Mouse (Mus musculus): Measurements from ENCODE around the gene Wsb2. TPM values are rescaled to one million over a fixed set of nuclear protein-coding genes. Genes with fewer than 3 reads are reported as not detected.

The Wsb2 gene
- 238 and 242 TPM in 2 replicates for polyA plus RNA-seq (2014; fragmentation: Nextera tagmentation; extraction: Ambion mirVana)

- H3K27me3 ChIP-seq (ENCODE audit: control insufficient read depth, insufficient read depth, low read length), result no peaks in the 10 kb centered on the region
- peak within 1 kb of the TSS; percentile 96 for H3K9ac ChIP-seq (replicated peaks; ENCODE audit: low read length)
- H3K4me1 ChIP-seq (ENCODE audit: control insufficient read depth, insufficient read depth, low read length), result peaks cover 34% of the 10 kb centered on the region
- H3K4me2 ChIP-seq (ENCODE audit: low read length), result peak within 1 kb of the TSS; percentile 91
- 0% methylated on average over 14 of the region's 54 CpGs for WGBS
- peak within 1 kb of the TSS; percentile 98 for H3K4me3 ChIP-seq (replicated peaks; ENCODE audit: low read depth, low read length)
- H3K9me3 ChIP-seq (ENCODE audit: control insufficient read depth, low read length), result no peaks in the 10 kb centered on the region
- ATAC-seq (ENCODE audit: low FRiP score, low TSS enrichment) (peak; percentile 80), DNase-seq (peak; percentile 89)
- H3K36me3 ChIP-seq (ENCODE audit: control insufficient read depth, insufficient read depth, low read length), result no peaks in the 10 kb centered on the region
- peak within 1 kb of the TSS; percentile 89 for H3K27ac ChIP-seq (replicated peaks; ENCODE audit: low read depth, low read length)
Observed at GRCm38 (mm10) chr5:117357129-117357477, at the start of gene Wsb2. Gene Wsb2, plus strand, starts transcription at chr5:117357304.

- DNase-seq (peak; percentile 72), ATAC-seq (ENCODE audit: low FRiP score, low TSS enrichment) (no peak)
- H3K36me3 ChIP-seq (ENCODE audit: control insufficient read depth, insufficient read depth, low read length), result no peaks in the 10 kb centered on the region
- no peak overlapping the region for H3K27ac ChIP-seq (replicated peaks; ENCODE audit: low read depth, low read length)
- H3K4me3 ChIP-seq (replicated peaks; ENCODE audit: low read depth, low read length), result no peak overlapping the region
- no peak overlapping the region for H3K9ac ChIP-seq (replicated peaks; ENCODE audit: low read length)
- WGBS, result 44% methylated on average over 11 of the region's 11 CpGs
- no peaks in the 10 kb centered on the region for H3K9me3 ChIP-seq (ENCODE audit: control insufficient read depth, low read length)
- no peak overlapping the region for H3K4me2 ChIP-seq (ENCODE audit: low read length)
- no peaks in the 10 kb centered on the region for H3K4me1 ChIP-seq (ENCODE audit: control insufficient read depth, insufficient read depth, low read length)
- no peaks in the 10 kb centered on the region for H3K27me3 ChIP-seq (ENCODE audit: control insufficient read depth, insufficient read depth, low read length)
Observed at GRCm38 (mm10) chr5:117307699-117308098, 49.4 kb upstream of the Wsb2 start.

- DNase-seq (peak; percentile 28), ATAC-seq (ENCODE audit: low FRiP score, low TSS enrichment) (no peak)
- no peaks in the 10 kb centered on the region for H3K36me3 ChIP-seq (ENCODE audit: control insufficient read depth, insufficient read depth, low read length)
- no peak overlapping the region for H3K27ac ChIP-seq (replicated peaks; ENCODE audit: low read depth, low read length)
- no peak overlapping the region for H3K9ac ChIP-seq (replicated peaks; ENCODE audit: low read length)
- peak overlapping the region; percentile 3; the same call in 1 of the 2 replicates for H3K4me2 ChIP-seq (ENCODE audit: low read length)
- H3K4me1 ChIP-seq (ENCODE audit: control insufficient read depth, insufficient read depth, low read length), result peaks cover 7% of the 10 kb centered on the region; the same call in 1 of the 2 replicates
- H3K4me3 ChIP-seq (replicated peaks; ENCODE audit: low read depth, low read length), result no peak overlapping the region
- 28% methylated on average over 13 of the region's 14 CpGs for WGBS
- peaks cover under 1% of the 10 kb centered on the region; the same call in 1 of the 2 replicates for H3K27me3 ChIP-seq (ENCODE audit: control insufficient read depth, insufficient read depth, low read length)
- H3K9me3 ChIP-seq (ENCODE audit: control insufficient read depth, low read length), result no peaks in the 10 kb centered on the region
Observed at GRCm38 (mm10) chr5:117313420-117313819, 43.7 kb upstream of the Wsb2 start.

- Histone ChIP-seq H3K27me3 (ENCODE audit: control insufficient read depth, insufficient read depth, low read length) (peaks cover 3% of the 10 kb centered on the region; the same call in 1 of the 2 replicates), H3K36me3 (ENCODE audit: control insufficient read depth, insufficient read depth, low read length) (no peaks in the 10 kb centered on the region), H3K27ac (replicated peaks; ENCODE audit: low read depth, low read length) (no peak overlapping the region), H3K4me2 (ENCODE audit: low read length) (peak overlapping the region; percentile 3; the same call in 1 of the 2 replicates), H3K9ac (replicated peaks; ENCODE audit: low read length) (no peak overlapping the region), H3K4me3 (replicated peaks; ENCODE audit: low read depth, low read length) (no peak overlapping the region), H3K4me1 (ENCODE audit: control insufficient read depth, insufficient read depth, low read length) (peaks cover 7% of the 10 kb centered on the region; the same call in 1 of the 2 replicates), H3K9me3 (ENCODE audit: control insufficient read depth, low read length) (no peaks in the 10 kb centered on the region)
- DNase-seq (no peak), ATAC-seq (ENCODE audit: low FRiP score, low TSS enrichment) (no peak)
- WGBS, result 36% methylated on average over 10 of the region's 10 CpGs
Observed at GRCm38 (mm10) chr5:117313909-117314308, 43.2 kb upstream of the Wsb2 start.

- ATAC-seq (ENCODE audit: low FRiP score, low TSS enrichment) (no peak), DNase-seq (peak; percentile 31)
Observed at GRCm38 (mm10) chr5:117314587-117315428, 42.3 kb upstream of the Wsb2 start.

GRCm38 (mm10) chr5:117318741-117319629 lies 38.1 kb upstream of the Wsb2 start, which contains the start of gene Vsig10:
Gene Vsig10, plus strand, starts transcription at chr5:117319083.
- Histone ChIP-seq H3K27ac (replicated peaks; ENCODE audit: low read depth, low read length) (no peak within 1 kb of the TSS), H3K4me1 (ENCODE audit: control insufficient read depth, insufficient read depth, low read length) (peaks cover 16% of the 10 kb centered on the region; the same call in 1 of the 2 replicates), H3K9ac (replicated peaks; ENCODE audit: low read length) (peak within 1 kb of the TSS; percentile 65), H3K4me3 (replicated peaks; ENCODE audit: low read depth, low read length) (peak within 1 kb of the TSS; percentile 65), H3K9me3 (ENCODE audit: control insufficient read depth, low read length) (no peaks in the 10 kb centered on the region), H3K4me2 (ENCODE audit: low read length) (peak within 1 kb of the TSS; percentile 99), H3K36me3 (ENCODE audit: control insufficient read depth, insufficient read depth, low read length) (no peaks in the 10 kb centered on the region), H3K27me3 (ENCODE audit: control insufficient read depth, insufficient read depth, low read length) (peaks cover 11% of the 10 kb centered on the region)
- ATAC-seq (ENCODE audit: low FRiP score, low TSS enrichment) (peak; percentile 40; the same call in 1 of the 2 replicates), DNase-seq (peak; percentile 76)
- WGBS, result under 1% methylated on average over 81 of the region's 81 CpGs

More at GRCm38 (mm10) chr5:117314587-117315428, 42.3 kb upstream of the Wsb2 start:
- Histone ChIP-seq H3K36me3 (ENCODE audit: control insufficient read depth, insufficient read depth, low read length) (no peaks in the 10 kb centered on the region), H3K4me3 (replicated peaks; ENCODE audit: low read depth, low read length) (no peak overlapping the region), H3K27ac (replicated peaks; ENCODE audit: low read depth, low read length) (no peak overlapping the region), H3K9me3 (ENCODE audit: control insufficient read depth, low read length) (no peaks in the 10 kb centered on the region), H3K27me3 (ENCODE audit: control insufficient read depth, insufficient read depth, low read length) (peaks cover 3% of the 10 kb centered on the region; the same call in 1 of the 2 replicates), H3K4me2 (ENCODE audit: low read length) (no peak overlapping the region), H3K9ac (replicated peaks; ENCODE audit: low read length) (no peak overlapping the region), H3K4me1 (ENCODE audit: control insufficient read depth, insufficient read depth, low read length) (peaks cover 14% of the 10 kb centered on the region; the same call in 1 of the 2 replicates)
- WGBS, result 9% methylated on average over 9 of the region's 9 CpGs

GRCm38 (mm10) chr5:117323751-117324150 lies 33.4 kb upstream of the Wsb2 start:
- DNase-seq, result no peak
- no peak overlapping the region for H3K4me3 ChIP-seq (replicated peaks; ENCODE audit: low read depth, low read length)
- no peaks in the 10 kb centered on the region for H3K9me3 ChIP-seq (ENCODE audit: control insufficient read depth, low read length)
- H3K27me3 ChIP-seq (ENCODE audit: control insufficient read depth, insufficient read depth, low read length), result peaks cover 8% of the 10 kb centered on the region
- H3K36me3 ChIP-seq (ENCODE audit: control insufficient read depth, insufficient read depth, low read length), result no peaks in the 10 kb centered on the region
- H3K4me1 ChIP-seq (ENCODE audit: control insufficient read depth, insufficient read depth, low read length), result peaks cover 9% of the 10 kb centered on the region; the same call in 1 of the 2 replicates
- H3K27ac ChIP-seq (replicated peaks; ENCODE audit: low read depth, low read length), result no peak overlapping the region
- no peak for ATAC-seq (ENCODE audit: low FRiP score, low TSS enrichment)
- no peak overlapping the region for H3K9ac ChIP-seq (replicated peaks; ENCODE audit: low read length)
- 82% methylated on average over 9 of the region's 9 CpGs for WGBS
- no peak overlapping the region for H3K4me2 ChIP-seq (ENCODE audit: low read length)

GRCm38 (mm10) chr5:117326408-117326807 lies 30.7 kb upstream of the Wsb2 start:
- no peaks in the 10 kb centered on the region for H3K27me3 ChIP-seq (ENCODE audit: control insufficient read depth, insufficient read depth, low read length)
- no peak overlapping the region for H3K27ac ChIP-seq (replicated peaks; ENCODE audit: low read depth, low read length)
- H3K4me3 ChIP-seq (replicated peaks; ENCODE audit: low read depth, low read length), result no peak overlapping the region
- no peak overlapping the region for H3K9ac ChIP-seq (replicated peaks; ENCODE audit: low read length)
- H3K36me3 ChIP-seq (ENCODE audit: control insufficient read depth, insufficient read depth, low read length), result no peaks in the 10 kb centered on the region
- H3K4me2 ChIP-seq (ENCODE audit: low read length), result no peak overlapping the region
- 77% methylated on average over 6 of the region's 6 CpGs for WGBS
- H3K9me3 ChIP-seq (ENCODE audit: control insufficient read depth, low read length), result no peaks in the 10 kb centered on the region
- H3K4me1 ChIP-seq (ENCODE audit: control insufficient read depth, insufficient read depth, low read length), result no peaks in the 10 kb centered on the region
- ATAC-seq (ENCODE audit: low FRiP score, low TSS enrichment), result no peak
- no peak for DNase-seq

All from midbrain, embryonic 14.5 days (tissue).